8 mouse cellular contexts compared by ENCODE assay signal in genomic region chr13:83526066-83526465, GRCm38 (mm10). TPM values are rescaled to one million over a fixed set of nuclear protein-coding genes. Genes with fewer than 3 reads are reported as not detected.
DNase-seq lines count a peak whose midpoint lies in the region; ATAC-seq and TF ChIP-seq lines count a peak whose summit lies in the region.
"Had no signal": no experiment of that assay in that cellular context is flagged by ENCODE, and none has a peak within 500 bp of the region (broad histone marks: within the 10 kb centered on the region; RNA-seq: fewer than 3 reads in every experiment).

No protein-coding gene starts in this region.

- H3K27me3 ChIP-seq in lung, embryonic 14.5 days (ENCODE audit: insufficient read depth, low read length): no peaks in the 10 kb centered on the region
- no peaks in the 10 kb centered on the region for H3K27me3 ChIP-seq in embryonic facial prominence, embryonic 15.5 days
- H3K27me3 ChIP-seq in intestine, embryonic 14.5 days (replicated peaks; ENCODE audit: control insufficient read depth, insufficient read depth, low read length): no peaks in the 10 kb centered on the region
- H3K27me3 ChIP-seq in neural tube, embryonic 15.5 days (replicated peaks): no peaks in the 10 kb centered on the region

- 34% methylated on average over 6 of the region's 6 CpGs for WGBS in lung, embryonic 14.5 days
- WGBS in embryonic facial prominence, embryonic 15.5 days: 23% methylated on average over 6 of the region's 6 CpGs
- 42% methylated on average over 6 of the region's 6 CpGs for WGBS in intestine, embryonic 14.5 days
- WGBS in neural tube, embryonic 15.5 days: 39% methylated on average over 6 of the region's 6 CpGs

- 0 out of 2 replicates have a peak, but pooled peaks cover 4% of the 10 kb centered on the region for H3K4me1 ChIP-seq in lung, embryonic 14.5 days (ENCODE audit: insufficient read depth)
- no peaks in the 10 kb centered on the region for H3K4me1 ChIP-seq in embryonic facial prominence, embryonic 15.5 days
- H3K4me1 ChIP-seq in intestine, embryonic 14.5 days (replicated peaks; ENCODE audit: control insufficient read depth, insufficient read depth, low read length): peaks cover 5% of the 10 kb centered on the region; the same call in 1 of the 2 replicates
- peaks cover 6% of the 10 kb centered on the region; the same call in 1 of the 2 replicates for H3K4me1 ChIP-seq in neural tube, embryonic 15.5 days

- H3K27ac ChIP-seq in lung, embryonic 14.5 days (ENCODE audit: low read depth): no peak overlapping the region; the same call in 1 of the 2 replicates
- peak overlapping the region; percentile 92 for H3K27ac ChIP-seq in embryonic facial prominence, embryonic 15.5 days (replicated peaks)
- H3K27ac ChIP-seq in intestine, embryonic 14.5 days (ENCODE audit: low read depth): no peak overlapping the region
- H3K27ac ChIP-seq in neural tube, embryonic 15.5 days (replicated peaks): no peak overlapping the region

- TF ChIP-seq CTCF in lung, embryonic 14.5 days (IDR thresholded peaks at IDR 0.05; ENCODE audit: low read depth): no peak

- H3K4me2 ChIP-seq in lung, embryonic 14.5 days: peak overlapping the region; percentile 66
- peak overlapping the region; percentile 62 for H3K4me2 ChIP-seq in embryonic facial prominence, embryonic 15.5 days (replicated peaks)
- peak overlapping the region; percentile 72 for H3K4me2 ChIP-seq in intestine, embryonic 14.5 days (ENCODE audit: low read length)
- peak overlapping the region; percentile 80 for H3K4me2 ChIP-seq in neural tube, embryonic 15.5 days

- peak; percentile 16 for DNase-seq in lung, embryonic 14.5 days
- DNase-seq in lung, postnatal 25 days (ENCODE audit: low spot score): no peak
- DNase-seq in intestine, embryonic 14.5 days (ENCODE audit: low spot score): no peak
- no peak for DNase-seq in adrenal gland, postnatal 4 days (ENCODE audit: low spot score in 2 of 2)
- no peak for DNase-seq in left cerebral cortex, adult 8-10 months (ENCODE audit: low spot score in 2 of 2)
- DNase-seq: thymus, postnatal 14 days had no signal

- no peak for ATAC-seq in lung, embryonic 14.5 days (ENCODE audit: insufficient read depth)
- ATAC-seq in embryonic facial prominence, embryonic 15.5 days (ENCODE audit: insufficient number of reproducible peaks, low FRiP score, low TSS enrichment, low read depth): no peak
- no peak for ATAC-seq in intestine, embryonic 14.5 days (replicated peaks; ENCODE audit: low FRiP score, low TSS enrichment, low read depth)
- ATAC-seq in neural tube, embryonic 15.5 days (ENCODE audit: low FRiP score): no peak

- H3K9ac ChIP-seq in lung, embryonic 14.5 days: peak overlapping the region; percentile 62; the same call in 1 of the 2 replicates
- peak overlapping the region; percentile 24; the same call in 1 of the 2 replicates for H3K9ac ChIP-seq in embryonic facial prominence, embryonic 15.5 days
- peak overlapping the region; percentile 29; the same call in 1 of the 2 replicates for H3K9ac ChIP-seq in intestine, embryonic 14.5 days (ENCODE audit: low read length)
- H3K9ac ChIP-seq in neural tube, embryonic 15.5 days (replicated peaks): no peak overlapping the region

- H3K9me3 ChIP-seq in lung, embryonic 14.5 days (ENCODE audit: low read depth, low read length): no peaks in the 10 kb centered on the region
- H3K9me3 ChIP-seq in embryonic facial prominence, embryonic 15.5 days (replicated peaks): no peaks in the 10 kb centered on the region
- H3K9me3 ChIP-seq in intestine, embryonic 14.5 days (ENCODE audit: control insufficient read depth, low read length): no peaks in the 10 kb centered on the region
- no peaks in the 10 kb centered on the region for H3K9me3 ChIP-seq in neural tube, embryonic 15.5 days (replicated peaks)

- H3K4me3 ChIP-seq in lung, embryonic 14.5 days (ENCODE audit: low read depth, low read length): peak overlapping the region; percentile 62
- H3K4me3 ChIP-seq in embryonic facial prominence, embryonic 15.5 days (replicated peaks): peak overlapping the region; percentile 68
- H3K4me3 ChIP-seq in intestine, embryonic 14.5 days (ENCODE audit: low read depth, low read length): peak overlapping the region; percentile 65
- H3K4me3 ChIP-seq in neural tube, embryonic 15.5 days (replicated peaks): peak overlapping the region; percentile 64

- H3K36me3 ChIP-seq in lung, embryonic 14.5 days (ENCODE audit: insufficient read depth): no peaks in the 10 kb centered on the region
- no peaks in the 10 kb centered on the region for H3K36me3 ChIP-seq in embryonic facial prominence, embryonic 15.5 days
- no peaks in the 10 kb centered on the region for H3K36me3 ChIP-seq in intestine, embryonic 14.5 days (ENCODE audit: control insufficient read depth, insufficient read depth, low read length)
- no peaks in the 10 kb centered on the region for H3K36me3 ChIP-seq in neural tube, embryonic 15.5 days

RNA-seq across cellular contexts. Expression of gene Mef2c, which starts 22.2 kb away (rescaled TPM):
- 55.9 and 59.9 TPM in 2 replicates for polyA plus RNA-seq in lung, embryonic 14.5 days (2014; fragmentation: Nextera tagmentation; extraction: Ambion mirVana)
- polyA plus RNA-seq in embryonic facial prominence, embryonic 15.5 days (2015; fragmentation: Nextera tagmentation; extraction: Ambion mirVana): 166 and 185 TPM in 2 replicates
- 42.8 and 43.1 TPM in 2 replicates for polyA plus RNA-seq in intestine, embryonic 14.5 days (2014; fragmentation: Nextera tagmentation; extraction: Ambion mirVana)
- 29.7 and 30.8 TPM in 2 replicates for polyA plus RNA-seq in neural tube, embryonic 15.5 days (2015; fragmentation: Nextera tagmentation; extraction: Ambion mirVana)
- total RNA-seq in adrenal gland, postnatal 4 days (2021): 10 to 100 TPM; 80.2 to 88.7 TPM
- 100 to 1,000 TPM; 548 to 660 (median 570) TPM for total RNA-seq in left cerebral cortex, adult 8-10 months (2022)
